Mouse (Mus musculus): ENCODE measurements around the gene Hspb1. TPM values are rescaled to one million over a fixed set of nuclear protein-coding genes. Genes with fewer than 3 reads are reported as not detected.

The Hspb1 gene
- polyA plus RNA-seq, 1 experiment from 2014 or later, result 9.9 TPM

- peaks cover 14% of the 10 kb centered on the region for H3K4me1 ChIP-seq (ENCODE audit: control insufficient read depth, insufficient read depth, low read length)
- no peak overlapping the region for H3K9ac ChIP-seq (ENCODE audit: low read length)
- no peaks in the 10 kb centered on the region for H3K27me3 ChIP-seq (ENCODE audit: control insufficient read depth, insufficient read depth, low read length)
- no peak overlapping the region for H3K4me2 ChIP-seq
- WGBS, result 74% methylated on average over 8 of the region's 8 CpGs
- peaks cover 17% of the 10 kb centered on the region for H3K36me3 ChIP-seq (ENCODE audit: control insufficient read depth, insufficient read depth, low read length)
- no peaks in the 10 kb centered on the region for H3K9me3 ChIP-seq (ENCODE audit: control insufficient read depth, low read length)
- ATAC-seq (ENCODE audit: low FRiP score) (no peak), DNase-seq (ENCODE audit: low spot score, missing footprints) (peak; percentile 75)
- H3K4me3 ChIP-seq (ENCODE audit: low read depth, low read length), result no peak overlapping the region
- no peak overlapping the region for H3K27ac ChIP-seq (ENCODE audit: low read depth, low read length)
Measured at GRCm38 (mm10) chr5:135905320-135906225, 17.9 kb downstream of the Hspb1 start.

- Histone ChIP-seq H3K4me2 (no peak overlapping the region), H3K27ac (ENCODE audit: low read depth, low read length) (no peak overlapping the region), H3K27me3 (ENCODE audit: control insufficient read depth, insufficient read depth, low read length) (no peaks in the 10 kb centered on the region), H3K9ac (ENCODE audit: low read length) (no peak overlapping the region), H3K4me1 (ENCODE audit: control insufficient read depth, insufficient read depth, low read length) (peaks cover 14% of the 10 kb centered on the region), H3K4me3 (ENCODE audit: low read depth, low read length) (no peak overlapping the region), H3K9me3 (ENCODE audit: control insufficient read depth, low read length) (no peaks in the 10 kb centered on the region), H3K36me3 (ENCODE audit: control insufficient read depth, insufficient read depth, low read length) (peaks cover 29% of the 10 kb centered on the region)
- DNase-seq (ENCODE audit: low spot score, missing footprints), result no peak
- ATAC-seq (ENCODE audit: low FRiP score), result no peak
- 89% methylated on average over 4 of the region's 4 CpGs for WGBS
Measured at GRCm38 (mm10) chr5:135906846-135907245, 19.1 kb downstream of the Hspb1 start.

GRCm38 (mm10) chr5:135907256-135907655 is 19.5 kb downstream of the Hspb1 start:
- H3K9ac ChIP-seq (ENCODE audit: low read length), result no peak overlapping the region
- 84% methylated on average over 13 of the region's 13 CpGs for WGBS
- no peak overlapping the region for H3K27ac ChIP-seq (ENCODE audit: low read depth, low read length)
- no peaks in the 10 kb centered on the region for H3K9me3 ChIP-seq (ENCODE audit: control insufficient read depth, low read length)
- H3K27me3 ChIP-seq (ENCODE audit: control insufficient read depth, insufficient read depth, low read length), result no peaks in the 10 kb centered on the region
- DNase-seq (ENCODE audit: low spot score, missing footprints) (no peak), ATAC-seq (ENCODE audit: low FRiP score) (no peak)
- H3K4me2 ChIP-seq, result no peak overlapping the region
- peaks cover 29% of the 10 kb centered on the region for H3K36me3 ChIP-seq (ENCODE audit: control insufficient read depth, insufficient read depth, low read length)
- peaks cover 14% of the 10 kb centered on the region for H3K4me1 ChIP-seq (ENCODE audit: control insufficient read depth, insufficient read depth, low read length)
- no peak overlapping the region for H3K4me3 ChIP-seq (ENCODE audit: low read depth, low read length)

- Histone ChIP-seq H3K4me3 (ENCODE audit: low read depth, low read length) (no peak overlapping the region), H3K36me3 (ENCODE audit: control insufficient read depth, insufficient read depth, low read length) (peaks cover 29% of the 10 kb centered on the region), H3K27me3 (ENCODE audit: control insufficient read depth, insufficient read depth, low read length) (no peaks in the 10 kb centered on the region), H3K9me3 (ENCODE audit: control insufficient read depth, low read length) (no peaks in the 10 kb centered on the region), H3K9ac (ENCODE audit: low read length) (no peak overlapping the region), H3K27ac (ENCODE audit: low read depth, low read length) (no peak overlapping the region), H3K4me2 (no peak overlapping the region), H3K4me1 (ENCODE audit: control insufficient read depth, insufficient read depth, low read length) (peaks cover 9% of the 10 kb centered on the region)
- DNase-seq (ENCODE audit: low spot score, missing footprints) (no peak), ATAC-seq (ENCODE audit: low FRiP score) (no peak)
- WGBS, result 88% methylated on average over 12 of the region's 12 CpGs
Measured at GRCm38 (mm10) chr5:135908185-135908584, 20.5 kb downstream of the Hspb1 start.

- Histone ChIP-seq H3K4me1 (ENCODE audit: control insufficient read depth, insufficient read depth, low read length) (peaks cover 4% of the 10 kb centered on the region; the same call in 1 of the 2 replicates), H3K27me3 (ENCODE audit: control insufficient read depth, insufficient read depth, low read length) (no peaks in the 10 kb centered on the region), H3K36me3 (ENCODE audit: control insufficient read depth, insufficient read depth, low read length) (peaks cover 31% of the 10 kb centered on the region), H3K4me3 (ENCODE audit: low read depth, low read length) (no peak overlapping the region), H3K9me3 (ENCODE audit: control insufficient read depth, low read length) (no peaks in the 10 kb centered on the region), H3K27ac (ENCODE audit: low read depth, low read length) (no peak overlapping the region), H3K9ac (ENCODE audit: low read length) (no peak overlapping the region), H3K4me2 (no peak overlapping the region)
- DNase-seq (ENCODE audit: low spot score, missing footprints) (no peak), ATAC-seq (ENCODE audit: low FRiP score) (no peak)
- WGBS, result 94% methylated on average over 16 of the region's 16 CpGs
Measured at GRCm38 (mm10) chr5:135908989-135909388, 21.3 kb downstream of the Hspb1 start.

GRCm38 (mm10) chr5:135909646-135910045 is 21.9 kb downstream of the Hspb1 start:
- DNase-seq (ENCODE audit: low spot score, missing footprints) (no peak), ATAC-seq (ENCODE audit: low FRiP score) (no peak)
- Histone ChIP-seq H3K36me3 (ENCODE audit: control insufficient read depth, insufficient read depth, low read length) (peaks cover 30% of the 10 kb centered on the region), H3K27me3 (ENCODE audit: control insufficient read depth, insufficient read depth, low read length) (no peaks in the 10 kb centered on the region), H3K4me3 (ENCODE audit: low read depth, low read length) (no peak overlapping the region), H3K9ac (ENCODE audit: low read length) (no peak overlapping the region), H3K27ac (ENCODE audit: low read depth, low read length) (no peak overlapping the region), H3K4me2 (no peak overlapping the region), H3K4me1 (ENCODE audit: control insufficient read depth, insufficient read depth, low read length) (no peaks in the 10 kb centered on the region; the same call in 1 of the 2 replicates), H3K9me3 (ENCODE audit: control insufficient read depth, low read length) (no peaks in the 10 kb centered on the region)
- 93% methylated on average over 10 of the region's 10 CpGs for WGBS

GRCm38 (mm10) chr5:135910813-135911212 is 23.1 kb downstream of the Hspb1 start:
- ATAC-seq (ENCODE audit: low FRiP score), result no peak
- Histone ChIP-seq H3K4me2 (no peak overlapping the region), H3K4me1 (ENCODE audit: control insufficient read depth, insufficient read depth, low read length) (no peaks in the 10 kb centered on the region), H3K4me3 (ENCODE audit: low read depth, low read length) (no peak overlapping the region), H3K9me3 (ENCODE audit: control insufficient read depth, low read length) (no peaks in the 10 kb centered on the region), H3K9ac (ENCODE audit: low read length) (no peak overlapping the region), H3K36me3 (ENCODE audit: control insufficient read depth, insufficient read depth, low read length) (peaks cover 29% of the 10 kb centered on the region), H3K27ac (ENCODE audit: low read depth, low read length) (no peak overlapping the region), H3K27me3 (ENCODE audit: control insufficient read depth, insufficient read depth, low read length) (no peaks in the 10 kb centered on the region)
- WGBS, result 94% methylated on average over 25 of the region's 25 CpGs
- DNase-seq (ENCODE audit: low spot score, missing footprints), result no peak

- Histone ChIP-seq H3K4me1 (ENCODE audit: control insufficient read depth, insufficient read depth, low read length) (no peaks in the 10 kb centered on the region), H3K4me3 (ENCODE audit: low read depth, low read length) (no peak overlapping the region), H3K9ac (ENCODE audit: low read length) (no peak overlapping the region), H3K4me2 (no peak overlapping the region), H3K9me3 (ENCODE audit: control insufficient read depth, low read length) (no peaks in the 10 kb centered on the region), H3K36me3 (ENCODE audit: control insufficient read depth, insufficient read depth, low read length) (peaks cover 30% of the 10 kb centered on the region), H3K27ac (ENCODE audit: low read depth, low read length) (no peak overlapping the region), H3K27me3 (ENCODE audit: control insufficient read depth, insufficient read depth, low read length) (no peaks in the 10 kb centered on the region)
- peak; percentile 37 for DNase-seq (ENCODE audit: low spot score, missing footprints)
- 90% methylated on average over 11 of the region's 11 CpGs for WGBS
- no peak for ATAC-seq (ENCODE audit: low FRiP score)
Measured at GRCm38 (mm10) chr5:135911633-135912220, 24.0 kb downstream of the Hspb1 start.

GRCm38 (mm10) chr5:135913201-135913600 is 25.5 kb downstream of the Hspb1 start:
- Histone ChIP-seq H3K36me3 (ENCODE audit: control insufficient read depth, insufficient read depth, low read length) (peaks cover 38% of the 10 kb centered on the region), H3K4me3 (ENCODE audit: low read depth, low read length) (no peak overlapping the region), H3K9me3 (ENCODE audit: control insufficient read depth, low read length) (no peaks in the 10 kb centered on the region), H3K4me1 (ENCODE audit: control insufficient read depth, insufficient read depth, low read length) (no peaks in the 10 kb centered on the region), H3K27ac (ENCODE audit: low read depth, low read length) (no peak overlapping the region), H3K4me2 (no peak overlapping the region), H3K27me3 (ENCODE audit: control insufficient read depth, insufficient read depth, low read length) (no peaks in the 10 kb centered on the region), H3K9ac (ENCODE audit: low read length) (no peak overlapping the region)
- WGBS, result 85% methylated on average over 5 of the region's 5 CpGs
- ATAC-seq (ENCODE audit: low FRiP score) (no peak), DNase-seq (ENCODE audit: low spot score, missing footprints) (no peak)

Measured in midbrain, embryonic 11.5 days (tissue).